Mouse (Mus musculus) liver, embryonic 14.5 days (tissue): Measurements from ENCODE around the gene Trak2. TPM values are rescaled to one million over a fixed set of nuclear protein-coding genes. Genes with fewer than 3 reads are reported as not detected.

ENCODE experiments used
- ATAC-seq: fragments of 200-750 bp; cut with Nextera tagmentation; 2 replicates; pipeline ENCODE4 v1.8.0; 2017; ENCODE audit warnings: moderate number of reproducible peaks, mild to moderate bottlenecking, moderate library complexity; ENCODE audit not compliant: insufficient read depth
- DNase-seq, 3 experiments: peaks; one replicate each; pipeline ENCODE4 v3.0.0-alpha.2; 2012 to 2013; ENCODE audit warnings: low read depth in 3 of 3, low spot score in 3 of 3
- H3K27ac ChIP-seq: fragments of 300-500 bp; sonication (generic); 2 replicates; pipeline ENCODE4 v1.5.1; 2014; ENCODE audit warnings: moderate library complexity, mild to moderate bottlenecking, control low read depth, inconsistent platforms
- H3K27me3 ChIP-seq: fragments of 300-500 bp; sonication (generic); 2 replicates; pipeline ENCODE4 v1.6.1; 2014; ENCODE audit warnings: mild to moderate bottlenecking, low read length, moderate library complexity; ENCODE audit not compliant: control insufficient read depth, insufficient read depth
- H3K36me3 ChIP-seq: fragments of 300-500 bp; sonication (generic); replicated peaks from 2 replicates; pipeline ENCODE4 v1.6.1; 2014; ENCODE audit warnings: low read depth; ENCODE audit not compliant: control insufficient read depth, insufficient read depth
- H3K4me1 ChIP-seq, 2 experiments: fragments of 200-500 bp in 1 of 2; fragments of 300-500 bp in 1 of 2; sonication (generic) in 1 of 2; replicated peaks; 2 replicates each; pipeline ENCODE4 v1.6.1; 2012 to 2014; ENCODE audit warnings: antibody characterized with exemption in 1 of 2, inconsistent platforms in 1 of 2, low read length in 1 of 2; ENCODE audit not compliant: control insufficient read depth in 2 of 2, insufficient read depth in 2 of 2
- H3K4me2 ChIP-seq: fragments of 300-500 bp; sonication (generic); 2 replicates; pipeline ENCODE4 v1.6.1; 2014; ENCODE audit warnings: low read depth, mild to moderate bottlenecking, control low read depth, moderate library complexity
- H3K4me3 ChIP-seq, 2 experiments: fragments of 200-500 bp in 1 of 2; fragments of 300-500 bp in 1 of 2; sonication (generic) in 1 of 2; 2 replicates each; pipeline ENCODE4 v1.5.1; 2012 to 2014; ENCODE audit warnings: low read depth in 2 of 2, low read length in 2 of 2, mild to moderate bottlenecking in 2 of 2, control low read depth in 1 of 2, inconsistent platforms in 1 of 2, moderate library complexity in 1 of 2; ENCODE audit not compliant: insufficient read depth in 1 of 2
- H3K9ac ChIP-seq: fragments of 300-500 bp; sonication (generic); replicated peaks from 2 replicates; pipeline ENCODE4 v1.6.1; 2014; ENCODE audit warnings: mild to moderate bottlenecking, control low read depth, moderate library complexity
- H3K9me3 ChIP-seq: fragments of 300-500 bp; sonication (generic); 2 replicates; pipeline ENCODE4 v1.6.1; 2016; ENCODE audit warnings: low read length, mixed read lengths; ENCODE audit not compliant: control insufficient read depth
- CTCF ChIP-seq: IDR thresholded peaks from 2 replicates; pipeline ENCODE4 v1.5.1; 2016; ENCODE audit warnings: antibody characterized with exemption, low read depth, control low read depth
- EP300 ChIP-seq: IDR thresholded peaks from 2 replicates; pipeline ENCODE4 v1.6.1; 2016; ENCODE audit warnings: antibody characterized with exemption, low read depth
- WGBS: fragments of 180-500 bp; shearing (Covaris S2); extraction: QIAGEN DNeasy Blood & Tissue Kit; methylation state at CpG from one replicate; pipeline ENCODE4 v1.1.7; 2014; ENCODE audit not compliant: insufficient replicate concordance; 5-methylcytosine and 5-hydroxymethylcytosine counted together
- polyA plus RNA-seq, 2 experiments: library from polyadenylated mRNA; depleted of rRNA in 1 of 2; stranded (reverse) in 1 of 2; unstranded in 1 of 2; fragments of >200 nt; fragmentation: Nextera tagmentation in 1 of 2; extraction: Ambion mirVana in 1 of 2; gene quantifications; 2 replicates each; pipeline versions ENCODE4 v1.2.1 to v1.2.3; 2012 to 2014

The Trak2 gene
- polyA plus RNA-seq, 2 experiments = 43.1 to 47.7 TPM

GRCm38 (mm10) chr1:58937606-58938099 lies 35.6 kb downstream of the Trak2 start:
- Histone ChIP-seq H3K4me1 (no peaks in the 10 kb centered on the region), H3K27ac (no peak overlapping the region), H3K9ac (no peak overlapping the region), H3K36me3 (peaks cover 34% of the 10 kb centered on the region), H3K4me3 (no peak overlapping the region), H3K4me2 (no peak overlapping the region), H3K27me3 (no peaks in the 10 kb centered on the region), H3K9me3 (no peaks in the 10 kb centered on the region)
- TF ChIP-seq EP300 (no peak), CTCF (no peak)
- WGBS = 91% methylated on average over 9 of the region's 9 CpGs
- no peak for ATAC-seq
- DNase-seq = no peak

DNA sequence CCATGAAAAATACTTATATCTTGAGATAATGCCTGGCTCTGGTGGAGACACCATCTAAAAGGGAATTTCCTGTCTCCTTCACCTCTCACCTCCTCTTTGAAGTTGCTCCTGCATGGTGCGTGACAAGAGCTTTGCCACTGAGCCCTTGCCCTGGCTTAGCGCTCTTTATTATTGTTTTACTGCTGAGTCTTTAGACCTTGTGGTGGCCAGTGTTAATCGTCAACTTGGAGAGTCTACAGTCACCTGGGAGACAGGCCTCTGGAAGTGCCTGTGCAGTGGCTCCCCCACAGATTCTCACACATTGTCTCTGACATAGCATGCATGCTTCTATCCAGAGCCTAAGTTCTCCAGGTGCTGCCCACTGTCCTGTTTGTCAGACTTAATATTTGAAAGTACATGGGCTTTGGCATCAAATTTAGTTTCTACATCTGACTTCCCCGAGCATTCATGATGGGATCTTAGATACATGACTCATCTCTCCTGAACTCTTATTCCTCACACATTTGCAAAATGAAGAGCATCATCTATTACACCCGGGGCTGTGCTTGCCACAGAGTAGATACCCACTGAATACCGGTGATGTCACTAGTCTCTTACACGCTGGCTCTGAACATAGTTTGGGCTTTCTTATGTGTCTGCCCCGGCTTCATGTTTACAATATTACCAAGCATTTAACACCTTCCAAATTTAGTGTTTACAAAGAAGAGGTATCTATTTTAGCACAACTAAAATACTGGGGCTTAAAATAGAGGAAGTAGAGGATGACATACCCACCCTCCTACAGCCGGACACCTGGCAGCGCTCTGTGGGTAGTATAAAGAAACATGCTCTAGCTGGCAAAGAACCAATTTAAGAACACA lies 36.3 kb downstream of the Trak2 start:
- 89% methylated on average over 10 of the region's 10 CpGs for WGBS
- Histone ChIP-seq H3K4me1 (no peaks in the 10 kb centered on the region), H3K27me3 (no peaks in the 10 kb centered on the region), H3K27ac (no peak overlapping the region), H3K9ac (no peak overlapping the region), H3K4me2 (no peak overlapping the region), H3K36me3 (peaks cover 34% of the 10 kb centered on the region), H3K4me3 (no peak overlapping the region), H3K9me3 (no peaks in the 10 kb centered on the region)
- DNase-seq (no peak), ATAC-seq (no peak)
- TF ChIP-seq CTCF (no peak), EP300 (no peak)

DNA sequence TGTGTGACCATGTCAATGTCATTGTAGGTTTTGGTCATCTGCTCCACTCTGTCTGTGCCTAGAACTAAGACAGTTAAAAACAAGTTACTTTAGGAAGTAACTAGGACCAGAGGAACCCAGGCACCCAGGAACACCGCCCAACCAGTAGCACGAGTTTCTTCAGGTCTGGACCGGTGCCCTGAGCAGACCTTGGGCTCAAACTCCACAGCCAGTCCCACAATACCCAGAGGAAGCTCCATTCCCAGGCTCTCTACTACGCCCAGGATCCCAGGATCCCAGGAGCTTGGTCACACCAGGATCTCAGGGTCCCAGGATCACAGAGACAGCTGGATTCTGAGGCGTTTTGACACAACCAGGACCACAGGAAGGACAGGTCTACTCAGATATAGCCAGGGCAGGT lies 46.6 kb downstream of the Trak2 start:
- 93% methylated on average over 5 of the region's 5 CpGs for WGBS
- TF ChIP-seq EP300 (no peak), CTCF (no peak)
- no peak for ATAC-seq
- H3K9ac ChIP-seq = no peak overlapping the region
- no peak overlapping the region for H3K27ac ChIP-seq
- no peaks in the 10 kb centered on the region for H3K9me3 ChIP-seq
- no peaks in the 10 kb centered on the region for H3K4me1 ChIP-seq
- H3K27me3 ChIP-seq = no peaks in the 10 kb centered on the region
- H3K4me3 ChIP-seq = no peak overlapping the region
- no peak for DNase-seq
- H3K36me3 ChIP-seq = peaks cover 46% of the 10 kb centered on the region
- no peak overlapping the region for H3K4me2 ChIP-seq

- H3K27ac ChIP-seq = no peak overlapping the region
- no peaks in the 10 kb centered on the region for H3K9me3 ChIP-seq
- TF ChIP-seq EP300 (no peak), CTCF (no peak)
- 75% methylated on average over 6 of the region's 6 CpGs for WGBS
- ATAC-seq (no peak), DNase-seq (no peak)
- H3K27me3 ChIP-seq = no peaks in the 10 kb centered on the region
- no peaks in the 10 kb centered on the region for H3K4me1 ChIP-seq
- peaks cover 98% of the 10 kb centered on the region for H3K36me3 ChIP-seq
- H3K9ac ChIP-seq = no peak overlapping the region
- H3K4me3 ChIP-seq = no peak overlapping the region
- H3K4me2 ChIP-seq = no peak overlapping the region
Observed at GRCm38 (mm10) chr1:58917566-58917965, 55.7 kb downstream of the Trak2 start.

GRCm38 (mm10) chr1:58909636-58910272 lies 63.5 kb downstream of the Trak2 start:
- Histone ChIP-seq H3K4me2 (no peak overlapping the region), H3K9ac (no peak overlapping the region), H3K27me3 (no peaks in the 10 kb centered on the region), H3K4me1 (no peaks in the 10 kb centered on the region), H3K4me3 (no peak overlapping the region), H3K27ac (no peak overlapping the region), H3K36me3 (peaks cover 96% of the 10 kb centered on the region), H3K9me3 (no peaks in the 10 kb centered on the region)
- DNase-seq (no peak), ATAC-seq (no peak)
- no peak for TF ChIP-seq EP300
- TF ChIP-seq CTCF = no peak
- 90% methylated on average over 12 of the region's 12 CpGs for WGBS
